Mouse (Mus musculus): ENCODE results near the gene Capn10.

Gene Capn10

DNA sequence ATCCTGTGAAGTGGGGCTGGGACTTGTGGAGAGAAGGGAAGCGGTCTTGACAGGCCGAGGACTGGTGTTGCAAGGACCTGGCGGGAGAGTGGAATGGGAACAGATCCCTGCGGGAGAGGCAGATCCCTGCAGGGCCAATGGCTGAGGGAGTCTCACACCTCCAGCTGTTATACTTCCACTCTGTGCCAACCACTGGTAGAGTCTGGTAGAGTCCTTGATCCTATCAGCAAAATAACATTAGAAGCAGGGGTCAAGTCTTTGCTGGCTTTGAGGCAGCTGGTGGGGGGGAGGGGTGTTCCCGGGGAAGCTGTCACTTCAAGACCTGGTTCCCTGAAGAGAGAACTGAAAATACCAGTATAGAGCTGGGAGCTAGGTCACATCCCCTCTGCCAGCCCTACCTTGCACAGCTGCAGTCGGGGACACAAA lies 42.0 kb downstream of the Capn10 start:
- DNase-seq (ENCODE audit: low read depth, low spot score): no peak

DNA sequence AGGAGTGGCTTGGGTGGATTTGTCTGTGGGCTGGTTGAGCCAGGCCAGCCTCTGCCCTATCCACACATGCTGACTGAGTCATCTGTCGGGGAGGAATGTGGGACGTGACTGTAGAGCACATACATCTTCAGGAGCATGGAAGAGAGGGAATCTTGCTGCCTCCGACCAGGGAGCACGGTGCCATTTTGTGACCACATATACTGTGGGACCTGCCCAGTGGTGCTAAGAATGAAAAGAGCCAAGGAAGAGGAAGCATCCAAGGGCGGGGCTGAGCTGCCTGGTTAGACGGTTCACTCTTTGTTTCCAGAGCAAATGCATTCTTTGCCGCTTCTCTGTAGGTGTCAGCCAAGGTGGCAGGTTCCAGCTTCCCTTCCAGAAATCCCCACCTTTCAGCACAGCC lies 44.5 kb downstream of the Capn10 start:
- no peak for DNase-seq (ENCODE audit: low read depth, low spot score)

DNA sequence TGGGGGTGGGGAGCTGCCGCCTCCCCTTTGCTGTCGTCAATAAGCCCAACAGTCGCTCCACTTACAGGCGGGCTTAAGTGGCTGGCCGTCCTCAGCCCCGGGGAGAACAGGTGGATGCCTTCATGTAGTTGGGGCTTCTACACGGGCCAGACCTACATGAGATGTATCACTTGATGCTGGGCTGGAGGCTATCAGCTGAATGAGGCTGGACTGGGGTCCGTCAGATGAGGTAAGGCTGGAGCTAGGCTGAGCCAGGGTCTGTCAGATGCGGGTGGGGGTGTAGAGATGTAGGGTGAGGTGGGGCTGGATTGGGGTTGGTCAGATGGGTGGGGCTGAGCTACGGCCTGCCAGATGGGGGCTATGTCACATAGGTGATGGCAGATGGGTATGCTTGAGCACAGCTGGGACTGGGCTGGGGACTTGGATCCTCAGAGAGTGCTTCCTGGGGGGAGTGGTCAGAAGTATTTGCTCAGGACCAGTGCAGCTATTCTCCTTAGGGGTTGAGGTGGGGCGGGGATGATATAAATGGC lies 45.0 kb downstream of the Capn10 start:
- no peak for DNase-seq (ENCODE audit: low read depth, low spot score)

DNA sequence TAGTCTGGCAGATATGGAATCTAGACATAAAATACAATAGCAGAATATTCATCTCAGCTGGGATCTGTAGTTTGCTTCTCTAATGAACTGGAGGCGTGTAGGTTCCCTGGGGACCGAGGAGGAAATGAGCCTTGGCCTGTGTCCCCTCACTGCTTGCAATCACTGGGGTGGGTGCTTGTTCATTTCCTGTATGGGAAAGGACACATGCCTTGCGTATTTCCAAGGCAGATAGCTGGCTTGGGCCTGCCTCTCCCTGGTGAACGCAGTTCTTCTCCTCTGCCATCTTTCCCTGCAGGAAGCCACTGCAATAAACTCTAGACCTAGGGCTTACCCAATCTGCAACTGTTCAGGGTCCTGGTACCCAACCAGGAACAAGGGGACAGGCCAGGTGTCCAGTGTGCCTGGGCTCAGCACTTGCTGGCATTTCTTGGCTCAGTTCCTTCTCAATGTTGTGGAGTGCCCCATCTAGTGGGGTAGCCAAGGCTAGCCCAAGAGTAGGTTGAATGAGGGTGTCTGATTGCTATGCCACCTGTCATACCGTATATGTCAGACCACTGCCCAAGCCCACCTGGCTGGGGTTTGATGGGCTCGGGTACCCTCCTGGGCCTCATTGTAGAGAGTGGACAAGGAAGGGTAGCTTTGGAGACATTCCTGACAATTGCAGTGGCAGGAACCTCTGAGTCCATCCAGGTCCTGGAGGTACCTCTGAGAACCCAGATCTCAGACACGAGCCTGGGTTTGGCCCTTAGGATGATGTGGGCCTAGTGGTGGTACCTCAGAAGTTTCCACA lies 47.1 kb downstream of the Capn10 start:
- DNase-seq (ENCODE audit: low read depth, low spot score): no peak

DNA sequence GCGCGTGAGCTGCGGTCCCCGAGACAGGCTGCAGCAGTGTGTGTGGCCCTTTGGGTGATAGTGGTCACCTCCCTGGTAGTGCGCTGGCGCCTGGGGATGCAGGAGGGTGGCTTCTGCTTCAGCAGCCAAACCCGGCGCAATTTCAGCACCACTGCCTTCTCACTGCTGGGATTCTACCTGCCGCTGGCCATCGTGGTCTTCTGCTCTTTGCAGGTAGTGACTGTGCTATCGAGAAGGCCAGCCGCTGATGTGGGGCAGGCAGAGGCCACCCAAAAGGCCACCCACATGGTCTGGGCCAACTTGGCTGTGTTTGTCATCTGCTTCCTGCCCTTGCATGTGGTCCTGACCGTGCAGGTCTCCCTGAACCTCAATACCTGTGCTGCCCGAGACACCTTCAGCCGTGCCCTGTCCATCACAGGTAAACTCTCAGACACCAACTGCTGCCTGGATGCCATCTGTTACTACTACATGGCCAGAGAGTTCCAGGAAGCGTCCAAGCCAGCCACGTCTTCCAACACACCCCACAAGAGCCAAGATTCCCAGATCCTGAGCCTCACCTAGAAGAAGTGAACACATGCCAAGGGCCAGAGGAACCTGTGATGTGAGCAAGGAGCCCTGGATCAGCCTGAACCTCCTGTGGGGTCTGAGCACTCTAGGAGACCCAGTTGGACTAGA lies 48.9 kb downstream of the Capn10 start:
- no peak for DNase-seq (ENCODE audit: low read depth, low spot score)

DNA sequence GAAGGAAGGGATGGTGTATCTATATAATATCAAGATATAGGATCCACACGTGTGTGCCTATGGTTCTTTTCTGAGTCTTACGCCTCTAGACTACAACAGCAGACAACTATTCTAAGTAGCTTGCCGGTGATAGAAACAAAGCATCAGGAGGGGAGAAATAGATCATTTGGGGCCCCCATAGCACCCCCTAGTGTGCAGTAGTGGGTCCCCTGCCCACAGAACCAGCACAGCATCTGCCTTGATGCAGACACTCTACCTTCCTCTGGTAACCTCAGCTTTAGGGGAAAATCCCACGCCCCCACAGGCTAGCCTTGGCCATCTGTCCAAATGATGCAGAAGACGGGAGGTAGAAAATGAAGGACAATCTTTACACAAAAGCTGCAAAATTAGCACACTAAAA lies 50.8 kb downstream of the Capn10 start:
- DNase-seq (ENCODE audit: low read depth, low spot score): no peak

DNA sequence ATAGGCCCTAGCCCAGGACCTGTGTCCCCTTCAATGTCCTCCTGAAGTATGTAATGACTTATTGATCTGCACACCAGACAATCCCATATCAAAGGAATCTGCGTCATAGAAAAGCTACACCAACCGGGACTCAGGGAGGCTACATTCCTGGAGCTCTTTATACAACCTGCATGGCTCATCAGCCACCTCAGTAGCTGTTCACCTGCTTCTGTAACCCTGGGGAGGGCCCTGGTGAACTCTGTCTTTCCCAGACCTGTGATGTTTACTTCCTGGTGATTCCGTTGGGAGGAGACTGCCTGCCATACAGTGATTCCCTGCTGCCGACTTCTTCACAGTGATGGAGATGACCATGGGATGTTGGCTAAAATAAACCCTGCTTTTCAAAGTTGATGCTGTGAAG lies 54.7 kb downstream of the Capn10 start:
- no peak for DNase-seq (ENCODE audit: low read depth, low spot score)

DNA sequence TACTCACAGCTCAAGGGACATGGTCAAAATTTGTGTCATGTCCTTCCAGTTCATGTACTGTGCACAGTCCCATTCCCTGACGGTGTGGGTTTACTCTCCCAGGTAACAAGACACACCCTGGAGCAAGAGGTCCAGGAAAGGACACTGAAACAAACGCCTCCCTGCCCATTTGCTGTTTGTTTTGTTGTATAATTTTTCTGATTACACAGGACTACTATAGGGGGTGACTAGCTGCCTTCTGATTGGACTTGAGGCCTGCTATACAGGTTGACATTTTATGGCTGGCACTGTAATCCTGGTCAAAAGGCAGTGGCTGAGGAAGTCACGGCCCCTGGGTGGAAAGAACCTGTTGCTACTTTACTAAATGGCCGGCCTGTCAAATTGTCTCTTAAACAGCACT lies 55.7 kb downstream of the Capn10 start:
- no peak for DNase-seq (ENCODE audit: low read depth, low spot score)

DNA sequence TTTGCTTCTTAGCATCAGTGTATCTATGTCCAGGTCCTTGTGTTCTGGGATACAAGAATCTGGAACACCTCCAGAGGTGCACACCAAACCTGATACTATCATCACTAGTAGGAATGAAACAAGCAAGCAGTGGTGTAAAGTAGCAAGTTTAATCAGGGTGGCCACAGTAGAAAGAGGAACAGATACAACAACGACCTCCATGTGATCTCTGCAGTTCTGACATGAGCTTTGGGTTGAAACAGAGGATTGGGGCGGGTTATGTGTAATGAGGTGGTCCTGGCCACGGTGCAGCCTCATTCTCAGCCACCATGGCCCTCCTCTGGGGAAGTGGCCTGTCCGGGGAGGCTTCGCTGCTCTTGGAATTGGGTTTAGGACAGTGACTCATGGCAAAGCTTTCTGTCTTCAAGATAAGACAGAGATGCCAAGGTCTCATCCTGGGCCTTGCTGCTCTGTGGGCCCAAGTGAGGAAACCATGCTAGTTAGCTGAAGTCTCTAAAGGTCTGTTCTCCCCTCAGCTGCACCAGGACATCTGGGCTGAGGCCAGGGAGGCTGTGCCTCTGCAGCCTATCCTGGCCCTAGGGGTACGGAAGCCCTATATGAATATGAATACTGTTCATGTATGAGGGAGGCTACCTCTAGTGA lies 58.2 kb downstream of the Capn10 start:
- no peak for DNase-seq (ENCODE audit: low read depth, low spot score)

DNA sequence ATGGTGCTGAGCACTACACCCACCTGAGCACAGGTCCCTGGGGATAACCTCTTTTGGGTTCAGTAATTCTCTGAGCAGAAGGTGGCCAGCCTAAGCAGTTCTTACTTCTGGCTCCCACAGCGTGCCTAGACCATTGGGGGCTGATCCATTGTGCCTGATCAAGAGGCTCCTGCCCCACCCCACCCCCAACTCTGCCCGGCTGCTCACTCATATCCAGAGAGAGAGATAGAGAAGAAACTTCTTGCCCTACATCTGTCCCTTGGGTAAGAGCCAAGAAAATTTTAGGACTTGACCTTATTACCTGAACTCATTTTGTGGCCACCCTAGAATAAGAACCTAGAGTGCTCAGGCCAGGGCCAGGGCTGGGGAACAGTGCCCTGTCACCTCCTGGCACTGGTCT lies 58.7 kb downstream of the Capn10 start:
- no peak for DNase-seq (ENCODE audit: low read depth, low spot score)
